Comparison of ENCODE assay signal across 39 mouse cellular contexts in genomic region chr11:109827946-109828345, GRCm38 (mm10). TPM values are rescaled to one million over a fixed set of nuclear protein-coding genes. Genes with fewer than 3 reads are reported as not detected.
"Had no signal": no experiment of that assay in that cellular context is flagged by ENCODE, and none has a peak within 500 bp of the region (broad histone marks: within the 10 kb centered on the region; RNA-seq: fewer than 3 reads in every experiment).

Gene 1700012B07Rik, minus strand, starts transcription at chr11:109828046.

- H3K4me1 ChIP-seq: embryonic facial prominence, embryonic 12.5 days; embryonic facial prominence, embryonic 13.5 days; embryonic facial prominence, embryonic 15.5 days; forebrain, embryonic 10.5 days; forebrain, embryonic 12.5 days; forebrain, embryonic 15.5 days had no signal

- H3K27me3 ChIP-seq: embryonic facial prominence, embryonic 12.5 days; embryonic facial prominence, embryonic 13.5 days; embryonic facial prominence, embryonic 15.5 days; forebrain, embryonic 12.5 days; forebrain, embryonic 13.5 days; forebrain, embryonic 15.5 days had no signal

- H3K27ac ChIP-seq: embryonic facial prominence, embryonic 10.5 days; embryonic facial prominence, embryonic 12.5 days; embryonic facial prominence, embryonic 13.5 days; embryonic facial prominence, embryonic 15.5 days; forebrain, embryonic 10.5 days; forebrain, embryonic 12.5 days; forebrain, embryonic 13.5 days; forebrain, embryonic 15.5 days; gastrocnemius, adult 2 months; heart, adult 2 months had no signal

- H3K36me3 ChIP-seq: embryonic facial prominence, embryonic 10.5 days; embryonic facial prominence, embryonic 12.5 days; embryonic facial prominence, embryonic 13.5 days; embryonic facial prominence, embryonic 15.5 days; forebrain, embryonic 10.5 days; forebrain, embryonic 12.5 days; forebrain, embryonic 15.5 days had no signal

- H3K4me3 ChIP-seq: embryonic facial prominence, embryonic 10.5 days; embryonic facial prominence, embryonic 12.5 days; embryonic facial prominence, embryonic 13.5 days; embryonic facial prominence, embryonic 15.5 days; erythroblast, embryonic 14.5 days; forebrain, embryonic 10.5 days; forebrain, embryonic 12.5 days; forebrain, embryonic 13.5 days; forebrain, embryonic 15.5 days; gastrocnemius, adult 2 months; heart, adult 2 months had no signal

- DNase-seq: cerebellum, adult 2 months; cerebellum, adult 8-10 months; cerebellum, adult 9-10 months; cerebellum, adult 9-11 months; cerebellum, postnatal 10 days; cerebellum, postnatal 14 days; cerebellum, postnatal 25 days; cerebellum, postnatal 36 days; embryo, embryonic 11 days; forebrain, postnatal 0 days; gastrocnemius, adult 2 months; gastrocnemius, postnatal 10 days; gastrocnemius, postnatal 14 days; gastrocnemius, postnatal 25 days; gastrocnemius, postnatal 36 days; heart, adult 18-20 months; heart, adult 2 months had no signal

RNA-seq across cellular contexts. Expression of gene 1700012B07Rik, which starts in this region (rescaled TPM):
- total RNA-seq: common myeloid progenitor, adult 5-6 weeks; forebrain, postnatal 0 days; gastrocnemius, adult 18-20 months; gastrocnemius, adult 2 months; gastrocnemius, adult 8-10 months; gastrocnemius, postnatal 10 days; gastrocnemius, postnatal 14 days; gastrocnemius, postnatal 25 days; gastrocnemius, postnatal 36 days; gastrocnemius, postnatal 4 days; granulocyte monocyte progenitor cell, adult 5-6 weeks; heart, adult 18-20 months; heart, adult 2 months; heart, adult 8-10 months had no signal
- polyA plus RNA-seq: cerebellum, adult 2 months; cortical plate, adult 2 months; embryonic facial prominence, embryonic 10.5 days; embryonic facial prominence, embryonic 11.5 days; embryonic facial prominence, embryonic 12.5 days; embryonic facial prominence, embryonic 13.5 days; embryonic facial prominence, embryonic 14.5 days; embryonic facial prominence, embryonic 15.5 days; erythroblast, embryonic 14.5 days; forebrain, embryonic 10.5 days; forebrain, embryonic 11.5 days; forebrain, embryonic 12.5 days; forebrain, embryonic 13.5 days; forebrain, embryonic 14.5 days; forebrain, embryonic 15.5 days; forebrain, embryonic 16.5 days; forebrain, postnatal 0 days; frontal cortex, adult 2 months; heart, adult 2 months had no signal
